Mouse (Mus musculus): Measurements from ENCODE around the gene A630023A22Rik.

DNA sequence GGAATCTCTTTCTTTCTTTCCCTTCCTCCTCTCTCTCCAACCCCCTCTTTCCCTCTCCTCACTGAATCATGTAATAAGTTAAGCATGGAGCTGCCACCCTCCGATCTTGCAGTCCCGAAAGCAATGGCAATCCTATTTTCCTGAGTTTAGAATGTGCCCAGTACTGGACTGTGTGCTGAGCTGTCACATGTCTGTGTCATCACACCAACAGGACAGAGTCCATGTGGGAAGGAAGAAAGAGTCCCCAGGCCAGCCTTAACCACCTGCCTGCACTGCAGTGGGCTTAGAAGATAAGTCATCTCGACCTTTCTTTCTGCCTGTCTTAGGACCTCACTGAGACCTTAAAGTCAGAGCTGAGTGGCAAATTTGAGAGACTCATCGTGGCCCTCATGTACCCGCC lies 11.1 kb downstream of the A630023A22Rik start:
- no peak for TF ChIP-seq POLR2A (IDR thresholded peaks at IDR 0.05; ENCODE audit: borderline replicate concordance, low read depth, low read length)
- TF ChIP-seq CTCF (IDR thresholded peaks at IDR 0.05; ENCODE audit: low read depth, low read length), result no peak

Data from bone marrow macrophage, adult 2 months (primary cell).